Comparison of ENCODE assay signal across 8 mouse cellular contexts in the genomic region with DNA sequence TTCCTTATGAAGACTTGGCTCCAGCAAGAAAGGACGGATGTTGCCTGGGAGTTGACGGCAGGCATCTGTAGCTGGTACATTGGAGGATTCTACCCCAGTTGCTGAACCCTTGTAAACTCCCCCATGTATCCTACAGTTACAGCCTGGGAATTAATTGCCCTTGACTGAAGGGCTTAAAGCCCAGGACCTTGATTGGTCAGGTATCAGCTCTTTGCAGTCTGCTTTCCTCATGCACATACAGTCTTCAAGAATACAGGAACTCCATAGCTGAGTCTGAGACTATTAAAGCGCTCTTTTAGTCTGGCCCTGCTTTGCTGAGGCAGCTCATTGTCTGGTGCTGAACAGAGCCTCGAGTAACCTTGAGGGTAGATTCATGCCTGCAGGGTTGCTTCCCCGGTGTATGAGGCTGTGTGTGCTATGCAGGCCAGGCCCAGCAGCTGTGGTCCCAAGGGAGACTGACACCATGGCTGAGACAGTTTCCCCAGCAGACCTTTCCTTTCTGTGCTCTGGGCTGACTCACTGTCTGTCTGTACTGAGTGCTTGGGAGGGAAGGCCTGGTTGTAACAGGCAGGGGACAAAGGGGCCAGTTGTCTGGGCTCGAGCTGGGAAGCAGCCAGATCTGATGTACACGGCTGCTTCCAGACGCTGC. TPM values are rescaled to one million over a fixed set of nuclear protein-coding genes. Genes with fewer than 3 reads are reported as not detected.
DNase-seq lines count a peak whose midpoint lies in the region; ATAC-seq and TF ChIP-seq lines count a peak whose summit lies in the region.

No protein-coding gene starts in this region.

- no peaks in the 10 kb centered on the region for H3K27me3 ChIP-seq in kidney, embryonic 16.5 days (ENCODE audit: insufficient read depth, low read length)
- H3K27me3 ChIP-seq in embryonic facial prominence, embryonic 13.5 days, result no peaks in the 10 kb centered on the region
- no peaks in the 10 kb centered on the region for H3K27me3 ChIP-seq in midbrain, embryonic 16.5 days (ENCODE audit: control insufficient read depth, insufficient read depth, low read depth, low read length)
- no peaks in the 10 kb centered on the region for H3K27me3 ChIP-seq in lung, postnatal 0 days (replicated peaks; ENCODE audit: insufficient read depth, low read length)

- WGBS in kidney, embryonic 16.5 days, result 27% methylated on average over 8 of the region's 8 CpGs
- 36% methylated on average over 8 of the region's 8 CpGs for WGBS in embryonic facial prominence, embryonic 13.5 days
- 34% methylated on average over 8 of the region's 8 CpGs for WGBS in midbrain, embryonic 16.5 days
- 73% methylated on average over 8 of the region's 8 CpGs for WGBS in lung, postnatal 0 days

- no peak for DNase-seq in kidney, postnatal 25 days
- peak; percentile 28 for DNase-seq in heart, postnatal 4 days
- no peak for DNase-seq in lung, postnatal 0 days (ENCODE audit: low spot score)
- no peak for DNase-seq in spleen, adult 18-20 months
- DNase-seq in B cell, adult 2 months, result no peak

- no peak overlapping the region for H3K4me3 ChIP-seq in kidney, embryonic 16.5 days (ENCODE audit: low read length)
- no peak overlapping the region for H3K4me3 ChIP-seq in embryonic facial prominence, embryonic 13.5 days
- H3K4me3 ChIP-seq in midbrain, embryonic 16.5 days (ENCODE audit: low read depth, low read length), result no peak overlapping the region
- no peak overlapping the region for H3K4me3 ChIP-seq in lung, postnatal 0 days (ENCODE audit: low read depth, low read length)

- no peaks in the 10 kb centered on the region for H3K9me3 ChIP-seq in kidney, embryonic 16.5 days (ENCODE audit: low read length)
- H3K9me3 ChIP-seq in embryonic facial prominence, embryonic 13.5 days, result no peaks in the 10 kb centered on the region
- H3K9me3 ChIP-seq in midbrain, embryonic 16.5 days (replicated peaks; ENCODE audit: control insufficient read depth, low read length, poor library complexity, severe bottlenecking), result no peaks in the 10 kb centered on the region
- H3K9me3 ChIP-seq in lung, postnatal 0 days (ENCODE audit: low read length), result no peaks in the 10 kb centered on the region

- peak overlapping the region; percentile 80 for H3K27ac ChIP-seq in kidney, embryonic 16.5 days (ENCODE audit: low read length)
- H3K27ac ChIP-seq in embryonic facial prominence, embryonic 13.5 days, result peak overlapping the region; percentile 74
- peak overlapping the region; percentile 58 for H3K27ac ChIP-seq in midbrain, embryonic 16.5 days (ENCODE audit: low read length)
- H3K27ac ChIP-seq in lung, postnatal 0 days (ENCODE audit: low read length), result no peak overlapping the region

- no peak for TF ChIP-seq EP300 in lung, postnatal 0 days (IDR thresholded peaks at IDR 0.05)

- H3K4me2 ChIP-seq in kidney, embryonic 16.5 days (replicated peaks; ENCODE audit: low read depth, low read length), result no peak overlapping the region
- H3K4me2 ChIP-seq in embryonic facial prominence, embryonic 13.5 days, result no peak overlapping the region
- no peak overlapping the region for H3K4me2 ChIP-seq in midbrain, embryonic 16.5 days (ENCODE audit: low read length)
- H3K4me2 ChIP-seq in lung, postnatal 0 days (replicated peaks; ENCODE audit: low read depth, low read length), result no peak overlapping the region

- H3K36me3 ChIP-seq in kidney, embryonic 16.5 days (ENCODE audit: insufficient read depth, low read length), result peaks cover 29% of the 10 kb centered on the region
- peaks cover 35% of the 10 kb centered on the region for H3K36me3 ChIP-seq in embryonic facial prominence, embryonic 13.5 days
- no peaks in the 10 kb centered on the region for H3K36me3 ChIP-seq in midbrain, embryonic 16.5 days (ENCODE audit: control insufficient read depth, insufficient read depth, low read length)
- H3K36me3 ChIP-seq in lung, postnatal 0 days (ENCODE audit: insufficient read depth, low read length), result 0 out of 2 replicates have a peak, but pooled peaks cover 2% of the 10 kb centered on the region

- ATAC-seq in kidney, embryonic 16.5 days (ENCODE audit: low FRiP score, low TSS enrichment), result peak; percentile 64
- no peak for ATAC-seq in embryonic facial prominence, embryonic 13.5 days (ENCODE audit: insufficient number of reproducible peaks, insufficient read depth, low FRiP score, low TSS enrichment, low read depth)
- peak; percentile 61 for ATAC-seq in midbrain, embryonic 16.5 days
- no peak for ATAC-seq in lung, postnatal 0 days

- TF ChIP-seq CTCF in lung, postnatal 0 days (IDR thresholded peaks at IDR 0.05), result no peak

- H3K9ac ChIP-seq in kidney, embryonic 16.5 days (replicated peaks; ENCODE audit: low read length), result peak overlapping the region; percentile 36
- H3K9ac ChIP-seq in embryonic facial prominence, embryonic 13.5 days, result 0 out of 2 replicates have a peak overlapping the region, but pooled peaks have one; percentile 27
- peak overlapping the region; percentile 17; the same call in 1 of the 2 replicates for H3K9ac ChIP-seq in midbrain, embryonic 16.5 days (ENCODE audit: low read depth, low read length)
- H3K9ac ChIP-seq in lung, postnatal 0 days (replicated peaks; ENCODE audit: low read depth), result no peak overlapping the region

- peaks cover 28% of the 10 kb centered on the region for H3K4me1 ChIP-seq in kidney, embryonic 16.5 days (ENCODE audit: insufficient read depth, low read length)
- peaks cover 18% of the 10 kb centered on the region for H3K4me1 ChIP-seq in embryonic facial prominence, embryonic 13.5 days
- peaks cover 14% of the 10 kb centered on the region for H3K4me1 ChIP-seq in midbrain, embryonic 16.5 days (ENCODE audit: control insufficient read depth, insufficient read depth, low read length)
- no peaks in the 10 kb centered on the region for H3K4me1 ChIP-seq in lung, postnatal 0 days (ENCODE audit: insufficient read depth, low read depth, low read length)

RNA-seq across cellular contexts. Expression of a gene that starts 17.6 kb away (rescaled TPM):
- polyA plus RNA-seq in kidney, embryonic 16.5 days (2015; fragmentation: Nextera tagmentation; extraction: Ambion mirVana), result 134 and 148 TPM in 2 replicates
- polyA plus RNA-seq in embryonic facial prominence, embryonic 13.5 days (2015; fragmentation: Nextera tagmentation; extraction: Ambion mirVana), result 50.8 and 53.4 TPM in 2 replicates
- total RNA-seq in heart, postnatal 4 days (2021), result 10 to 100 TPM; 24.4 to 26.9 TPM
- polyA plus RNA-seq in midbrain, embryonic 16.5 days (2015; fragmentation: Nextera tagmentation; extraction: Ambion mirVana), result 62.7 and 68.6 TPM in 2 replicates
- polyA plus RNA-seq in lung, postnatal 0 days (2015; fragmentation: Nextera tagmentation; extraction: Ambion mirVana), result 44.5 and 54.8 TPM in 2 replicates

Comparison
In these comparisons a context has a peak if more than half of its experiments do, and no peak if none do; other contexts are left out.
1. ATAC-seq: peak in kidney, embryonic 16.5 days (single experiment) and midbrain, embryonic 16.5 days (single experiment); none in embryonic facial prominence, embryonic 13.5 days (single experiment) and lung, postnatal 0 days (single experiment).